Mouse (Mus musculus): ENCODE measurements around the gene Tbx6.

The Tbx6 gene

GRCm38 (mm10) chr7:126817595-126817994, 36.3 kb downstream of the Tbx6 start:
- DNase-seq (ENCODE audit: low spot score) = no peak

GRCm38 (mm10) chr7:126818818-126819217, 37.5 kb downstream of the Tbx6 start:
- DNase-seq (ENCODE audit: low spot score) = no peak

GRCm38 (mm10) chr7:126821835-126822511, 40.7 kb downstream of the Tbx6 start:
- DNase-seq (ENCODE audit: low spot score) = peak; percentile 94

- DNase-seq (ENCODE audit: low spot score) = no peak
Observed at GRCm38 (mm10) chr7:126822741-126823140, 41.5 kb downstream of the Tbx6 start.

- peak; percentile 65 for DNase-seq (ENCODE audit: low spot score)
Observed at GRCm38 (mm10) chr7:126823202-126823711, 42.0 kb downstream of the Tbx6 start.

GRCm38 (mm10) chr7:126823940-126824339, 42.7 kb downstream of the Tbx6 start:
- no peak for DNase-seq (ENCODE audit: low spot score)

- peak; percentile 54 for DNase-seq (ENCODE audit: low spot score)
Observed at GRCm38 (mm10) chr7:126825403-126825802, 44.1 kb downstream of the Tbx6 start.

GRCm38 (mm10) chr7:126825952-126826351, 44.7 kb downstream of the Tbx6 start:
- no peak for DNase-seq (ENCODE audit: low spot score)

GRCm38 (mm10) chr7:126831539-126831938, 50.3 kb downstream of the Tbx6 start, which contains the start of gene 4930451I11Rik:
Gene 4930451I11Rik (minus strand): TSS chr7:126831639.
- no peak for DNase-seq (ENCODE audit: low spot score)

GRCm38 (mm10) chr7:126832036-126832598, 50.8 kb downstream of the Tbx6 start:
- DNase-seq (ENCODE audit: low spot score) = peak; percentile 95

- DNase-seq (ENCODE audit: low spot score) = no peak
Observed at GRCm38 (mm10) chr7:126833294-126833693, 52.0 kb downstream of the Tbx6 start.

All from retina, embryonic 14.5 days (tissue).